Mouse (Mus musculus): ENCODE data around the gene Eid2b.
"Not testable (repeated sequence)": the region's sequence is repeated elsewhere in the genome, so short reads cannot be mapped to it uniquely, and the experiment has no call there.

Eid2b gene

GRCm38 (mm10) chr7:28277615-28278278 is at the start of gene Eid2b:
Gene Eid2b (plus strand): TSS chr7:28277739.
- peak; percentile 98 for DNase-seq (ENCODE audit: low spot score)

- not testable (repeated sequence) for DNase-seq (ENCODE audit: low spot score)
These were observed 33.6 kb upstream of the Eid2b start for GRCm38 (mm10) chr7:28243943-28244342.

GRCm38 (mm10) chr7:28248957-28249356 is 28.6 kb upstream of the Eid2b start:
- no peak for DNase-seq (ENCODE audit: low spot score)

- DNase-seq (ENCODE audit: low spot score) = no peak
These were observed 25.6 kb upstream of the Eid2b start for GRCm38 (mm10) chr7:28251976-28252375.

GRCm38 (mm10) chr7:28254591-28254990 is 22.9 kb upstream of the Eid2b start:
- DNase-seq (ENCODE audit: low spot score) = no peak

GRCm38 (mm10) chr7:28255476-28255875 is 22.1 kb upstream of the Eid2b start:
- DNase-seq (ENCODE audit: low spot score) = no peak

GRCm38 (mm10) chr7:28262861-28263260 is 14.7 kb upstream of the Eid2b start:
- no peak for DNase-seq (ENCODE audit: low spot score)

GRCm38 (mm10) chr7:28263786-28264185 is 13.8 kb upstream of the Eid2b start:
- DNase-seq (ENCODE audit: low spot score) = peak; percentile 71

- no peak for DNase-seq (ENCODE audit: low spot score)
These were observed 12.1 kb upstream of the Eid2b start for GRCm38 (mm10) chr7:28265391-28265790.

- DNase-seq (ENCODE audit: low spot score) = peak; percentile 70
These were observed 10.2 kb upstream of the Eid2b start, which contains the start of gene Eid2 for GRCm38 (mm10) chr7:28267129-28268041. Gene Eid2 (plus strand): TSS chr7:28267881.

GRCm38 (mm10) chr7:28268042-28268531 is 9.5 kb upstream of the Eid2b start:
- DNase-seq (ENCODE audit: low spot score) = peak; percentile 36

- no peak for DNase-seq (ENCODE audit: low spot score)
These were observed 9.0 kb upstream of the Eid2b start for GRCm38 (mm10) chr7:28268576-28268975.

- no peak for DNase-seq (ENCODE audit: low spot score)
These were observed 8.2 kb upstream of the Eid2b start for GRCm38 (mm10) chr7:28269355-28269754.

GRCm38 (mm10) chr7:28271761-28272160 is 5.8 kb upstream of the Eid2b start:
- no peak for DNase-seq (ENCODE audit: low spot score)

GRCm38 (mm10) chr7:28277237-28277614 is 313 bp upstream of the Eid2b start:
- no peak for DNase-seq (ENCODE audit: low spot score)

- DNase-seq (ENCODE audit: low spot score) = no peak
These were observed 727 bp downstream of the Eid2b start for GRCm38 (mm10) chr7:28278279-28278652.

- DNase-seq (ENCODE audit: low spot score) = no peak
These were observed 3.1 kb downstream of the Eid2b start for GRCm38 (mm10) chr7:28280630-28281029.

- DNase-seq (ENCODE audit: low spot score) = no peak
These were observed 12.6 kb downstream of the Eid2b start for GRCm38 (mm10) chr7:28290165-28290564.

- no peak for DNase-seq (ENCODE audit: low spot score)
These were observed 13.4 kb downstream of the Eid2b start, which contains the start of gene Selenov for GRCm38 (mm10) chr7:28290638-28291590. Gene Selenov (minus strand): TSS chr7:28291186.

- peak; percentile 57 for DNase-seq (ENCODE audit: low spot score)
These were observed 16.9 kb downstream of the Eid2b start for GRCm38 (mm10) chr7:28294481-28294880.

- no peak for DNase-seq (ENCODE audit: low spot score)
These were observed 21.5 kb downstream of the Eid2b start for GRCm38 (mm10) chr7:28298837-28299625.
